Mouse (Mus musculus) neural tube, embryonic 15.5 days (tissue): ENCODE measurements at regions not wholly inside any gene's neighbourhood (a gene's known extent, or its start where the extent isn't known, plus 50 kb on each side); places are given as distances from the start of the nearest gene placed in this dataset.

Source experiments
- ATAC-seq: fragments of 200-750 bp; cut with Nextera tagmentation; 2 replicates; pipeline ENCODE4 v1.8.0; 2017; ENCODE audit warnings: mild to moderate bottlenecking, moderate TSS enrichment, moderate library complexity; ENCODE audit not compliant: low FRiP score
- H3K27ac ChIP-seq: fragments of 300-500 bp; sonication (generic); replicated peaks from 2 replicates; pipeline ENCODE4 v1.5.1; 2015; ENCODE audit warnings: mild to moderate bottlenecking, inconsistent platforms
- H3K27me3 ChIP-seq: fragments of 300-500 bp; sonication (generic); replicated peaks from 2 replicates; pipeline ENCODE4 v1.6.1; 2015; ENCODE audit warnings: inconsistent platforms
- H3K36me3 ChIP-seq: fragments of 300-500 bp; sonication (generic); 2 replicates; pipeline ENCODE4 v1.6.1; 2015; ENCODE audit warnings: inconsistent platforms
- H3K4me1 ChIP-seq: fragments of 300-500 bp; sonication (generic); 2 replicates; pipeline ENCODE4 v1.6.1; 2015; ENCODE audit warnings: inconsistent platforms
- H3K4me2 ChIP-seq: fragments of 300-500 bp; sonication (generic); 2 replicates; pipeline ENCODE4 v1.6.1; 2015; ENCODE audit warnings: inconsistent platforms, mild to moderate bottlenecking, moderate library complexity
- H3K4me3 ChIP-seq: fragments of 300-500 bp; sonication (generic); replicated peaks from 2 replicates; pipeline ENCODE4 v1.5.1; 2015; ENCODE audit warnings: mild to moderate bottlenecking, inconsistent platforms
- H3K9ac ChIP-seq: fragments of 300-500 bp; sonication (generic); replicated peaks from 2 replicates; pipeline ENCODE4 v1.6.1; 2015; ENCODE audit warnings: mild to moderate bottlenecking, inconsistent platforms
- H3K9me3 ChIP-seq: fragments of 300-500 bp; sonication (generic); replicated peaks from 2 replicates; pipeline ENCODE4 v1.6.1; 2016; ENCODE audit warnings: inconsistent platforms
- WGBS: fragments of 180-500 bp; shearing (Covaris S2); methylation state at CpG from one replicate; pipeline ENCODE4 v1.1.7; 2015; ENCODE audit warnings: mixed read lengths; 5-methylcytosine and 5-hydroxymethylcytosine counted together

- WGBS, result 20% methylated on average over 3 of the region's 3 CpGs
- Histone ChIP-seq H3K9ac (no peak overlapping the region), H3K4me1 (peaks cover 4% of the 10 kb centered on the region; the same call in 1 of the 2 replicates), H3K27ac (no peak overlapping the region), H3K4me2 (peak overlapping the region; percentile 33), H3K9me3 (no peaks in the 10 kb centered on the region), H3K4me3 (no peak overlapping the region), H3K36me3 (no peaks in the 10 kb centered on the region), H3K27me3 (no peaks in the 10 kb centered on the region)
- no peak for ATAC-seq
These were observed 99.8 kb upstream of the B3galt2 start for GRCm38 (mm10) chr1:143540701-143541100.
